Mouse (Mus musculus) embryonic facial prominence, embryonic 11.5 days (tissue): ENCODE measurements at regions not wholly inside any gene's neighbourhood (a gene's known extent, or its start where the extent isn't known, plus 50 kb on each side); places are given as distances from the start of the nearest gene placed in this dataset.

Experiments used
- ATAC-seq: fragments of 200-750 bp; cut with Nextera tagmentation; replicated peaks from 2 replicates; pipeline ENCODE4 v1.8.0; 2017; ENCODE audit warnings: low read depth; ENCODE audit not compliant: insufficient number of reproducible peaks, low FRiP score, low TSS enrichment
- DNase-seq: peaks from one replicate; pipeline ENCODE4 v3.0.0-alpha.2; 2015; ENCODE audit warnings: low spot score
- H3K27ac ChIP-seq: fragments of 300-500 bp; sonication (generic); replicated peaks from 2 replicates; pipeline ENCODE4 v1.5.1; 2014; ENCODE audit warnings: mild to moderate bottlenecking, low read depth, low read length, control low read depth
- H3K27me3 ChIP-seq: fragments of 300-500 bp; sonication (generic); 2 replicates; pipeline ENCODE4 v1.6.1; 2014; ENCODE audit warnings: mild to moderate bottlenecking, low read length, moderate library complexity, mixed read lengths; ENCODE audit not compliant: control insufficient read depth, insufficient read depth
- H3K36me3 ChIP-seq: fragments of 300-500 bp; sonication (generic); replicated peaks from 2 replicates; pipeline ENCODE4 v1.6.1; 2014; ENCODE audit warnings: low read depth, mild to moderate bottlenecking, low read length, moderate library complexity, mixed read lengths; ENCODE audit not compliant: control insufficient read depth, insufficient read depth
- H3K4me1 ChIP-seq: fragments of 300-500 bp; sonication (generic); 2 replicates; pipeline ENCODE4 v1.6.1; 2014; ENCODE audit warnings: low read length, mixed read lengths; ENCODE audit not compliant: control insufficient read depth, insufficient read depth
- H3K4me2 ChIP-seq: fragments of 300-500 bp; sonication (generic); 2 replicates; pipeline ENCODE4 v1.6.1; 2014; ENCODE audit warnings: low read depth, mild to moderate bottlenecking, control low read depth, low read length, moderate library complexity
- H3K4me3 ChIP-seq: fragments of 300-500 bp; sonication (generic); 2 replicates; pipeline ENCODE4 v1.5.1; 2014; ENCODE audit warnings: low read depth, low read length, control low read depth
- H3K9ac ChIP-seq: fragments of 300-500 bp; sonication (generic); replicated peaks from 2 replicates; pipeline ENCODE4 v1.6.1; 2014; ENCODE audit warnings: mild to moderate bottlenecking, control low read depth, low read length
- H3K9me3 ChIP-seq: fragments of 300-500 bp; sonication (generic); replicated peaks from 2 replicates; pipeline ENCODE4 v1.6.1; 2016; ENCODE audit warnings: mild to moderate bottlenecking, low read length, inconsistent platforms, mixed read lengths; ENCODE audit not compliant: control insufficient read depth
- WGBS: fragments of 180-500 bp; shearing (Covaris S2); extraction: QIAGEN DNeasy Blood & Tissue Kit; methylation state at CpG from one replicate; pipeline ENCODE4 v1.1.7; 2014; 5-methylcytosine and 5-hydroxymethylcytosine counted together

DNA sequence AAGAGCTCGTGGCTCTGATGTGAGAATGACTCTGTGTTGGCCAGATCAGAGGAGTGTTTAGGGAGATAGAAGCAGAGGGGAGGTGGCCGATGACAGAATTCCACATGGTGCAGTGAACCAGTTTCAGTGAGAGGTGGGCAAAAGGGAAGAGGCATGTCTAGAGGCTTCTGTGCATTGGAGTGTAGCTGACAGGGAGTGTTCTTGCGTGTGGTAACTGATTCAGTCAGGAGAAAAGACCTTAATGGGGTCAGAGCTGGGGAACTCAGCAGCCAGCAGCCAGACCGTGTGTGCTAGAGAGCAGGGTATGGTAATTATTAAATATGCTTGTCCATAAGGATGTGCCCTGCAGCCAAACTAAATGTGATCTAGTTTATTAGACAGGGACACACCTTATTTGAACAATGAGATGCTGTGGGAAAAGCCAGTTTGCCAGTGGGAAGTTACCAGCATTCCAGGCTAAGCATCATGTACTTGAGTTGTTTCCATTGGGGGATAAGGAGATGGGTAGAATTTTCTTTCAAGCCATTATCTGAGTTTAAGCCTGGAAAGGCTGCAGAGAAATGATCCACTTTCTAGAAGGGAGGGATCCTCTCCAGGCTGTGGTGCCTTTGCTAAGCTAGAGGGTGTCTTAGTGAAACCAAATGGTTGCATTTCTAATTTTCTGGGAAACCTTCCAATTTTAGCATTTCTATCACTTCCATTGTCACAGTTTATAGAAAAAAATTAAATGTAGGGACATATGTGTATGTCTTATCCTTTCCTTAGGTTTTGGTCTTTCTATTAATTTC is 129.5 kb downstream of the Rsl24d1 start:
- Histone ChIP-seq H3K4me2 (no peak overlapping the region), H3K4me1 (no peaks in the 10 kb centered on the region), H3K9me3 (no peaks in the 10 kb centered on the region), H3K4me3 (no peak overlapping the region), H3K36me3 (no peaks in the 10 kb centered on the region), H3K27me3 (no peaks in the 10 kb centered on the region), H3K9ac (no peak overlapping the region), H3K27ac (no peak overlapping the region)
- WGBS: 55% methylated on average over 4 of the region's 4 CpGs
- ATAC-seq: no peak
- DNase-seq: no peak

- Histone ChIP-seq H3K9ac (no peak overlapping the region), H3K36me3 (no peaks in the 10 kb centered on the region), H3K4me2 (no peak overlapping the region), H3K4me1 (no peaks in the 10 kb centered on the region), H3K9me3 (no peaks in the 10 kb centered on the region), H3K4me3 (no peak overlapping the region), H3K27me3 (no peaks in the 10 kb centered on the region), H3K27ac (no peak overlapping the region)
- ATAC-seq (no peak), DNase-seq (no peak)
- WGBS: 82% methylated on average over 3 of the region's 3 CpGs
Measured at GRCm38 (mm10) chr9:73244177-73244576, 131.0 kb downstream of the Rsl24d1 start.

- H3K4me3 ChIP-seq: no peak overlapping the region
- H3K36me3 ChIP-seq: no peaks in the 10 kb centered on the region
- no peak for DNase-seq
- H3K27me3 ChIP-seq: no peaks in the 10 kb centered on the region
- H3K4me1 ChIP-seq: no peaks in the 10 kb centered on the region
- WGBS: 89% methylated on average over 7 of the region's 7 CpGs
- no peak for ATAC-seq
- no peak overlapping the region for H3K4me2 ChIP-seq
- no peak overlapping the region for H3K27ac ChIP-seq
- no peaks in the 10 kb centered on the region for H3K9me3 ChIP-seq
- H3K9ac ChIP-seq: no peak overlapping the region
Measured at GRCm38 (mm10) chr9:73245524-73245923, 132.3 kb downstream of the Rsl24d1 start.

- Histone ChIP-seq H3K27me3 (no peaks in the 10 kb centered on the region), H3K9ac (no peak overlapping the region), H3K27ac (no peak overlapping the region), H3K9me3 (no peaks in the 10 kb centered on the region), H3K4me3 (no peak overlapping the region), H3K36me3 (no peaks in the 10 kb centered on the region), H3K4me2 (no peak overlapping the region), H3K4me1 (no peaks in the 10 kb centered on the region)
- DNase-seq (no peak), ATAC-seq (no peak)
- WGBS: 71% methylated on average over 9 of the region's 9 CpGs
Measured at GRCm38 (mm10) chr9:73258171-73258570, 144.9 kb downstream of the Rsl24d1 start.

- Histone ChIP-seq H3K4me3 (no peak overlapping the region), H3K9ac (no peak overlapping the region), H3K4me1 (no peaks in the 10 kb centered on the region), H3K27me3 (no peaks in the 10 kb centered on the region), H3K27ac (no peak overlapping the region), H3K36me3 (no peaks in the 10 kb centered on the region), H3K4me2 (no peak overlapping the region), H3K9me3 (no peaks in the 10 kb centered on the region)
- no peak for DNase-seq
- peak; percentile 73; the same call in 1 of the 2 replicates for ATAC-seq
- 84% methylated on average over 8 of the region's 8 CpGs for WGBS
Measured at GRCm38 (mm10) chr9:73258640-73259039, 145.4 kb downstream of the Rsl24d1 start.

DNA sequence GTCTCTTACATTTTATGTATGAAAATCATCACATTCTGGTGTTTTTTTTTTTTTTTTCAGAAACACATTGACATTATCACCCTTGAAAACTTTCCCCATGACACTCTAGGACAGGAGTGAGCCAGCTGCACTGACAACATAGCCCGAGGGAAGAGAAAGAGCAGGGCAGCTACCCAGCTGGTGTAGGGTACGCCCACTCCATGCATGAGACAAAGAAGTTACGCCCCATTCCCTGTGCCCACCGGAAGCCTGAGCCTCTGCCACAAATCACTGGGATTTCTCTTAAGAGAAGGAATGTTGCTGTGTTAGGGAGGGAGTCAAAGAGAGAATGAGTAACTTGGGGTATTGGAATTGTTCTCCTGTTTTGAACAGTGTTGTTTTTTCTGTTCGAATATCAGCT is 149.5 kb downstream of the Rsl24d1 start:
- Histone ChIP-seq H3K4me1 (no peaks in the 10 kb centered on the region), H3K27me3 (no peaks in the 10 kb centered on the region), H3K4me2 (no peak overlapping the region), H3K27ac (no peak overlapping the region), H3K4me3 (no peak overlapping the region), H3K9ac (no peak overlapping the region), H3K36me3 (no peaks in the 10 kb centered on the region), H3K9me3 (no peaks in the 10 kb centered on the region)
- no peak for ATAC-seq
- peak; percentile 35 for DNase-seq
- 37% methylated on average over 5 of the region's 5 CpGs for WGBS

GRCm38 (mm10) chr9:73270249-73270648 is 157.0 kb downstream of the Rsl24d1 start:
- no peaks in the 10 kb centered on the region for H3K27me3 ChIP-seq
- no peaks in the 10 kb centered on the region for H3K36me3 ChIP-seq
- no peak overlapping the region for H3K27ac ChIP-seq
- no peaks in the 10 kb centered on the region for H3K9me3 ChIP-seq
- H3K4me3 ChIP-seq: no peak overlapping the region
- DNase-seq (no peak), ATAC-seq (no peak)
- no peak overlapping the region for H3K9ac ChIP-seq
- WGBS: 82% methylated on average over 5 of the region's 5 CpGs
- no peak overlapping the region for H3K4me2 ChIP-seq
- no peaks in the 10 kb centered on the region for H3K4me1 ChIP-seq

DNA sequence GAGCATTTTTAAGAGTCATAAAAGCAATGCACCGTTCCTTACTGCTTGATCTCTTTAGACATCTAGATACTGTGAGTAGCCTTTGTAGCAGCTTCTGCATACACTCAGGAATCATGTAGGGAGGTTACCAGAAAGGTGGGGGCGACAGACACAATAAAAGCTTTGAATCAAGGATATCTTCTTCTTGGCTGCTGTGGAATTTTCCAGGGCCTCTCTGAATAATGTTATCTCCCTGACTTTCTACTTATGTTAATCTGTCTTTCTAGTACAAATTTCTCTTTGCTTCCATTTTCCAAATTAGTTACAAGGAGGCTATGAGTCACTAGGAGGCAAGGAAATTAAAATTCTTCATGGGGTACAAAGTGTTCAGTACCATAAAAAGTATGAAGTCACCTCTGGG is 159.4 kb downstream of the Rsl24d1 start:
- Histone ChIP-seq H3K4me2 (no peak overlapping the region), H3K9me3 (no peaks in the 10 kb centered on the region), H3K4me1 (no peaks in the 10 kb centered on the region), H3K27me3 (no peaks in the 10 kb centered on the region), H3K36me3 (no peaks in the 10 kb centered on the region), H3K27ac (no peak overlapping the region), H3K9ac (no peak overlapping the region), H3K4me3 (no peak overlapping the region)
- WGBS: 87% methylated on average over 2 of the region's 2 CpGs
- ATAC-seq (no peak), DNase-seq (no peak)
